Mouse (Mus musculus): ENCODE measurements around the gene Ccdc63.

GRCm38 (mm10) chr5:122146056-122146580 lies 5.5 kb upstream of the Ccdc63 start:
- TF ChIP-seq POLR2A (IDR thresholded peaks at IDR 0.05; ENCODE audit: control insufficient read depth, extremely low read depth, insufficient read depth, low read length, poor library complexity) (no peak), CTCF (IDR thresholded peaks at IDR 0.05; ENCODE audit: borderline replicate concordance, control insufficient read depth, extremely low read depth, insufficient read depth, low read length, poor library complexity) (no peak)

Data from thymus, adult 2 months (tissue).